Mouse (Mus musculus) MEL (cell line): Measurements from ENCODE around the gene Sipa1l3.

ENCODE experiments used
- CHD2 ChIP-seq: IDR thresholded peaks from 2 replicates; pipeline ENCODE4 v1.6.1; 2011; ENCODE audit warnings: low read length, improper control_type of control experiment
- CTCF ChIP-seq, 3 experiments: IDR thresholded peaks in 2 of 3; conservative IDR thresholded peaks in 1 of 3; 2 replicates each; pipeline ENCODE4 v1.5.1; 2011 to 2012; ENCODE audit warnings: low read length in 3 of 3, low read depth in 2 of 3, mild to moderate bottlenecking in 2 of 3, improper control_type of control experiment in 1 of 3, inconsistent platforms in 1 of 3, mixed read lengths in 1 of 3, moderate library complexity in 1 of 3; ENCODE audit not compliant: control insufficient read depth in 1 of 3, insufficient read depth in 1 of 3, poor library complexity in 1 of 3, severe bottlenecking in 1 of 3
- E2F4 ChIP-seq: IDR thresholded peaks from 2 replicates; pipeline ENCODE4 v1.6.1; 2011; ENCODE audit warnings: low read depth, low read length, improper control_type of control experiment, borderline replicate concordance
- EP300 ChIP-seq, 2 experiments: IDR thresholded peaks; 2 replicates each; pipeline ENCODE4 v1.6.1; 2011; ENCODE audit warnings: improper control_type of control experiment in 2 of 2, low read length in 2 of 2, low read depth in 1 of 2, mild to moderate bottlenecking in 1 of 2
- GATA1 ChIP-seq: IDR thresholded peaks from 2 replicates; pipeline ENCODE4 v1.6.1; 2011; ENCODE audit warnings: low read depth, low read length, improper control_type of control experiment
- HCFC1 ChIP-seq: IDR thresholded peaks from 2 replicates; pipeline ENCODE4 v1.6.1; 2012; ENCODE audit warnings: low read depth, mild to moderate bottlenecking, inconsistent platforms, low read length, improper control_type of control experiment, moderate library complexity
- MYC ChIP-seq: IDR thresholded peaks from 2 replicates; pipeline ENCODE4 v1.6.1; 2011; ENCODE audit warnings: low read depth, mild to moderate bottlenecking, low read length, improper control_type of control experiment, moderate library complexity
- TCF12 ChIP-seq: IDR thresholded peaks from 2 replicates; pipeline ENCODE4 v1.6.1; 2014; ENCODE audit warnings: low read depth, mild to moderate bottlenecking, inconsistent platforms, low read length, improper control_type of control experiment, moderate library complexity
- ZMIZ1 ChIP-seq: IDR thresholded peaks from 2 replicates; pipeline ENCODE4 v1.6.1; 2012; ENCODE audit warnings: low read depth, mild to moderate bottlenecking, inconsistent platforms, low read length, improper control_type of control experiment, moderate library complexity
- ZNF384 ChIP-seq: IDR thresholded peaks from 2 replicates; pipeline ENCODE4 v1.6.1; 2012; ENCODE audit warnings: low read depth, mild to moderate bottlenecking, inconsistent platforms, low read length, improper control_type of control experiment

DNA sequence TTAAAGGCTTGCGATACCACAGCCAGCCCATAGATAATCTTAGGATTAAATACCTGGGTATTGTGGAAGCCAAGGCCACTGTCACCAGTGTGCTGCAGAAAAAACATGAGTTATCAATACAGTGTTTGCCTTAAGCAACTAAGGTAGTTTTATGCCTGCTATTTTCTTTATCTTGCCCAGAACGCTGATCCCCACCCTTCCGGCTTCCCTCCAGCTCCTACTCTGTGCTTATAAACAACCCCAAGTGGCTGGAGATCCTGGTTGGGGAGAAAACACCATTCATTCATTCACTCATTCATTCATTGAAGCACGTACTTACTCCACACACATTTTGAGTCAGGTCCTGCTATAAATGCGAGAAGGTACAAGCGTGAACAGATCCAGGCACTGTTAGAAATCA, 233.9 kb downstream of the Sipa1l3 start:
- TF ChIP-seq CHD2, result no peak; the same call in 1 of the 2 replicates
- TF ChIP-seq CTCF (IDR thresholded peaks at IDR 0.05 in 2 of 3, conservative IDR thresholded peaks at IDR 0.05 in 1 of 3; ENCODE audit: control insufficient read depth in 1 of 3, insufficient read depth in 1 of 3, low read depth in 2 of 3, low read length in 3 of 3, poor library complexity in 1 of 3, severe bottlenecking in 1 of 3), result no peak
- TF ChIP-seq EP300 (IDR thresholded peaks at IDR 0.05; ENCODE audit: low read depth in 1 of 2, low read length in 2 of 2), result peak; percentile 65 to 70; a peak in 3 of 4 replicates
- TF ChIP-seq MYC, result 0 out of 2 replicates have a peak, but pooled peaks have one; percentile 10
- TF ChIP-seq GATA1, result peak; percentile 84
- peak; percentile 64 for TF ChIP-seq TCF12
- 0 out of 2 replicates have a peak, but pooled peaks have one; percentile 22 for TF ChIP-seq ZNF384
- TF ChIP-seq E2F4, result no peak
- TF ChIP-seq ZMIZ1, result no peak
- peak; percentile 49; the same call in 1 of the 2 replicates for TF ChIP-seq HCFC1
